Mouse (Mus musculus) liver, embryonic 12.5 days (tissue): ENCODE results near the gene Chst8. TPM values are rescaled to one million over a fixed set of nuclear protein-coding genes. Genes with fewer than 3 reads are reported as not detected.

Source experiments
- ATAC-seq: fragments of 200-750 bp; cut with Nextera tagmentation; 2 replicates; pipeline ENCODE4 v1.8.0; 2017; ENCODE audit warnings: moderate number of reproducible peaks, mild to moderate bottlenecking, moderate library complexity
- H3K27ac ChIP-seq: fragments of 300-500 bp; sonication (generic); 2 replicates; pipeline ENCODE4 v1.5.1; 2016; ENCODE audit warnings: mild to moderate bottlenecking
- H3K27me3 ChIP-seq: fragments of 300-500 bp; sonication (generic); replicated peaks from 2 replicates; pipeline ENCODE4 v1.6.1; 2016; ENCODE audit warnings: mild to moderate bottlenecking, moderate library complexity
- H3K36me3 ChIP-seq: fragments of 300-500 bp; sonication (generic); 2 replicates; pipeline ENCODE4 v1.6.1; 2016; ENCODE audit warnings: mild to moderate bottlenecking, moderate library complexity
- H3K4me1 ChIP-seq: fragments of 300-500 bp; sonication (generic); 2 replicates; pipeline ENCODE4 v1.6.1; 2016
- H3K4me2 ChIP-seq: fragments of 300-500 bp; sonication (generic); 2 replicates; pipeline ENCODE4 v1.6.1; 2016; ENCODE audit warnings: mild to moderate bottlenecking, moderate library complexity
- H3K4me3 ChIP-seq: fragments of 300-500 bp; sonication (generic); 2 replicates; pipeline ENCODE4 v1.5.1; 2016; ENCODE audit warnings: mild to moderate bottlenecking, moderate library complexity
- H3K9ac ChIP-seq: fragments of 300-500 bp; sonication (generic); 2 replicates; pipeline ENCODE4 v1.6.1; 2016; ENCODE audit warnings: mild to moderate bottlenecking, moderate library complexity
- H3K9me3 ChIP-seq: fragments of 300-500 bp; sonication (generic); replicated peaks from 2 replicates; pipeline ENCODE4 v1.6.1; 2016; ENCODE audit warnings: mild to moderate bottlenecking, moderate library complexity
- WGBS: fragments of 180-500 bp; shearing (Covaris S2); methylation state at CpG from one replicate; pipeline ENCODE4 v1.1.7; 2016; ENCODE audit not compliant: insufficient replicate concordance; 5-methylcytosine and 5-hydroxymethylcytosine counted together
- polyA plus RNA-seq: library from polyadenylated mRNA; unstranded; fragments of >200 nt; fragmentation: Nextera tagmentation; extraction: Ambion mirVana; gene quantifications from 2 replicates; pipeline ENCODE4 v1.2.1, GENCODE M21; 2016

The Chst8 gene
- polyA plus RNA-seq, 1 experiment from 2014 or later = 1.3 TPM

- H3K27me3 ChIP-seq = peaks cover 68% of the 10 kb centered on the region
- no peak overlapping the region for H3K9ac ChIP-seq
Observed at GRCm38 (mm10) chr7:34652751-34653502, 159.6 kb downstream of the Chst8 start.

DNA sequence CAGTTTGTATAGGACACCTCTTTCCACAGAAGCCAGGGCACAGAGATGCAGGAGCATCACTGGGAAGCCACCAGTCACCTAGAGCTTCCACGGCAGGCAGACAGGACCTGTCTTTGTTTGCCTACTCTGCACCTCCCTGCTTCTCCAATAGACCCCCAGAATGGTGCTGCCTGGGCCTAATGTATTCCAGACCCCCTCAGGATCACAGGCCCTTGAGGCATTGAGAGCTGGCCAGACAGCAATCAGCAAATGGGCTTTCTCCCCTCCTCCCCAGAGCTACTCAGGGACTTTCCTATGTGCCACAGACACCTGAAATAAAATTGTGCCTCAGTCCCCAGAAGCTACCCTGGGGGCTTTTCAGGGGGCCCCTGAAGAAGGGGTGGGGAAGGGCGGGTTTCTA lies 161.1 kb downstream of the Chst8 start:
- Histone ChIP-seq H3K27me3 (peaks cover 57% of the 10 kb centered on the region), H3K4me1 (0 out of 2 replicates have a peak, but pooled peaks cover 4% of the 10 kb centered on the region), H3K9ac (no peak overlapping the region), H3K4me3 (no peak overlapping the region), H3K27ac (no peak overlapping the region), H3K4me2 (no peak overlapping the region), H3K36me3 (peaks cover 13% of the 10 kb centered on the region), H3K9me3 (peaks cover 7% of the 10 kb centered on the region)
- no peak for ATAC-seq
- 70% methylated on average over 2 of the region's 2 CpGs for WGBS

More at GRCm38 (mm10) chr7:34652751-34653502, 159.6 kb downstream of the Chst8 start:
- no peak for ATAC-seq
- Histone ChIP-seq H3K36me3 (peaks cover 13% of the 10 kb centered on the region), H3K27ac (peak overlapping the region; percentile 25; the same call in 1 of the 2 replicates), H3K4me2 (peak overlapping the region; percentile 68), H3K4me3 (peak overlapping the region; percentile 58), H3K4me1 (0 out of 2 replicates have a peak, but pooled peaks cover 4% of the 10 kb centered on the region), H3K9me3 (peaks cover 7% of the 10 kb centered on the region)
- WGBS = 3% methylated on average over 48 of the region's 48 CpGs

DNA sequence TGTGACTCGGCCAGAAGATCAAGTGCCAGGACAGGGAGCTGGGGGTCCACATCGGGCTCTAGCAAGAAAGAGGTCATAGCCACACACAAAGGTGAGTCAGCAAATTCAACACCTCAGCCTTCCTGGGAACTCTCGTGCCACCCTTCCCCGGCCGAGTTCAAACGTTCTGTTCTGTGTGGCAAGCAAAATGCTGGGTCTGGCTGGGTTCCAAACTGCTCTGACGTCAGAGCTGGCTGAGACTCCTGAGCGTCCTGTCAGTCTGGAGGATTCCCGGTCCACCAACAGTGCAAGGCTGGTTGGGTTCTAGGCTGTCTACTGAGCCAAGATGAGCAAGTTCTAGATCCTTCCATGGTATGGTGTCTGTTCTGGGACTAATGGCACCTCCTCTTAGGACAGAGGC lies 165.5 kb downstream of the Chst8 start:
- Histone ChIP-seq H3K9me3 (peaks cover 7% of the 10 kb centered on the region), H3K4me2 (no peak overlapping the region), H3K4me1 (no peaks in the 10 kb centered on the region)

GRCm38 (mm10) chr7:34646144-34646795 lies 166.2 kb downstream of the Chst8 start:
- 65% methylated on average over 12 of the region's 12 CpGs for WGBS
- Histone ChIP-seq H3K27ac (no peak overlapping the region), H3K4me3 (no peak overlapping the region), H3K9me3 (peaks cover 7% of the 10 kb centered on the region), H3K27me3 (peaks cover 6% of the 10 kb centered on the region), H3K36me3 (peaks cover 16% of the 10 kb centered on the region), H3K9ac (no peak overlapping the region), H3K4me1 (no peaks in the 10 kb centered on the region), H3K4me2 (no peak overlapping the region)
- ATAC-seq = no peak

More for the DNA sequence above, 165.5 kb downstream of the Chst8 start:
- ATAC-seq = no peak
- H3K36me3 ChIP-seq = peaks cover 16% of the 10 kb centered on the region
- H3K27ac ChIP-seq = no peak overlapping the region
- H3K27me3 ChIP-seq = peaks cover 14% of the 10 kb centered on the region
- no peak overlapping the region for H3K9ac ChIP-seq
- H3K4me3 ChIP-seq = no peak overlapping the region
- WGBS = 66% methylated on average over 9 of the region's 9 CpGs

DNA sequence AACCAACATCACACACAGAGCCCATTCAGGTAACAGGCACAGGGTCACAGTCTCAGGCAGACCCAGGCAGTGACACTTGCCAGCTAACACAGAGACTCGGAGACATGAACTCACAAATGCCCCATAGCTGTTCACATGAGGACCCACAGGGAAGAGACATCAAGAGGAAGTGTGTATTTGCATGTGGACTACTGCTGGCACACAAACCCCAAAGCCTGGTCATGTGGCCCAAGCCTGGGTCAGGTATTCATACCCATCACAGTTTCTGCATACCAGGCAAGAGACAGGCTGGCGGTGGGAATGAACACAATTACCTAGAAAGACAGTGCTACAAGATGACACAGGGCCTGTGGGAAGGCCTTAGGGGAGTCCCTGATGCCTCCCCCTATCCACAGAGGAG lies 166.9 kb downstream of the Chst8 start:
- no peak overlapping the region for H3K4me3 ChIP-seq
- peaks cover 7% of the 10 kb centered on the region for H3K9me3 ChIP-seq
- H3K4me1 ChIP-seq = no peaks in the 10 kb centered on the region
- WGBS = 65% methylated on average over 2 of the region's 2 CpGs
- peaks cover 18% of the 10 kb centered on the region for H3K36me3 ChIP-seq
- ATAC-seq = no peak
- H3K4me2 ChIP-seq = no peak overlapping the region
- no peak overlapping the region for H3K9ac ChIP-seq
- H3K27me3 ChIP-seq = 0 out of 2 replicates have a peak, but pooled peaks cover 2% of the 10 kb centered on the region
- no peak overlapping the region for H3K27ac ChIP-seq

DNA sequence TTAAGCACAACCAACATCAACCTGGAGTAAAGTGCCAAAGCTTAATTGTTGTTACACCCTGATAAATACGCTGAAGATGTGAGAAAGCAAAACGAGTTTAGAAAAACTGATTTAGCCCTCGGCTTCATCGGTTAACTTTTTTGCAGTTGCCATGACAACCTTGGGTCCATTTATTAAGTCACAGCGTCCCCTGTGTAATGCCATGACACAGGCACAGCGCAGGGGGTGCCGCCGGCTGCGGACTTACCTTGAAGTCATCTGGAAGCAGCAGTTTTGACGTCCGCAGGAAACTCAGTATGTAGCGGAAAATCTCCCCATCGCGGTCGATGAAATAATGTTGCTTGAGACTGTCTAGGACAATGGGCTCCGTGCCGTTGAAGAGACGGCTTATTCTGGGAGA lies 167.9 kb downstream of the Chst8 start:
- H3K9me3 ChIP-seq = peaks cover 7% of the 10 kb centered on the region
- H3K9ac ChIP-seq = no peak overlapping the region
- peaks cover 28% of the 10 kb centered on the region for H3K36me3 ChIP-seq
- no peak for ATAC-seq
- H3K4me3 ChIP-seq = no peak overlapping the region
- no peaks in the 10 kb centered on the region for H3K27me3 ChIP-seq
- H3K4me1 ChIP-seq = no peaks in the 10 kb centered on the region
- no peak overlapping the region for H3K27ac ChIP-seq
- no peak overlapping the region for H3K4me2 ChIP-seq
- 86% methylated on average over 18 of the region's 18 CpGs for WGBS

- H3K27ac ChIP-seq = no peak overlapping the region
Observed at GRCm38 (mm10) chr7:34643329-34643728, 169.2 kb downstream of the Chst8 start.

GRCm38 (mm10) chr7:34641968-34642367 lies 170.5 kb downstream of the Chst8 start:
- ATAC-seq = no peak
- Histone ChIP-seq H3K27me3 (no peaks in the 10 kb centered on the region), H3K27ac (no peak overlapping the region), H3K9me3 (no peaks in the 10 kb centered on the region), H3K9ac (no peak overlapping the region), H3K4me2 (no peak overlapping the region), H3K4me1 (no peaks in the 10 kb centered on the region), H3K4me3 (no peak overlapping the region), H3K36me3 (peaks cover 17% of the 10 kb centered on the region; the same call in 1 of the 2 replicates)
- WGBS = 66% methylated on average over 13 of the region's 13 CpGs

More at GRCm38 (mm10) chr7:34643329-34643728, 169.2 kb downstream of the Chst8 start:
- 45% methylated on average over 6 of the region's 6 CpGs for WGBS
- Histone ChIP-seq H3K4me1 (no peaks in the 10 kb centered on the region), H3K9ac (no peak overlapping the region), H3K36me3 (peaks cover 21% of the 10 kb centered on the region), H3K4me2 (no peak overlapping the region), H3K27me3 (no peaks in the 10 kb centered on the region), H3K9me3 (peaks cover 4% of the 10 kb centered on the region), H3K4me3 (no peak overlapping the region)
- no peak for ATAC-seq

- Histone ChIP-seq H3K27me3 (no peaks in the 10 kb centered on the region), H3K4me2 (no peak overlapping the region), H3K4me3 (no peak overlapping the region), H3K9me3 (no peaks in the 10 kb centered on the region), H3K4me1 (no peaks in the 10 kb centered on the region), H3K9ac (no peak overlapping the region), H3K36me3 (peaks cover 14% of the 10 kb centered on the region; the same call in 1 of the 2 replicates), H3K27ac (no peak overlapping the region)
- no peak for ATAC-seq
- 78% methylated on average over 11 of the region's 11 CpGs for WGBS
Observed at GRCm38 (mm10) chr7:34639798-34640197, 172.7 kb downstream of the Chst8 start.

DNA sequence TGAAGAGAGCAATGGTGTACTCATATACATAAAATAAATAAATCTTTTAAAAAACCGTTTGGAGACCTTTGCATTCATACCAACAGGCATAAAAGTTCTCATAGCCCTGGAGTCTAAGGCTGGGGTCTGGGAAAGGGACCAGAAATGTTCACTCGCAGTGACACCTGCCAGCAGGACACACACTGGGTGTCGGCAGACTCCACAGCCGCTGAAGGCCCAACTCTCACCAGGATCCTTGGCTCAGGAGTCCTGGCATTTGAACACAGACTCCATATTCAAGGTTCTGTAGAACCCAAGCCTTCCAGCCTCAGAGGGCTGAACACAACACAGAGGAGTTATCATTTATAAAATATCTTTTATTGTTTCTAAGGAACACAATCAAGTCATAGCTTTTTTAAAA lies 175.8 kb downstream of the Chst8 start:
- Histone ChIP-seq H3K9ac (no peak overlapping the region), H3K27me3 (no peaks in the 10 kb centered on the region), H3K9me3 (no peaks in the 10 kb centered on the region), H3K36me3 (peaks cover 14% of the 10 kb centered on the region; the same call in 1 of the 2 replicates), H3K27ac (no peak overlapping the region), H3K4me1 (no peaks in the 10 kb centered on the region), H3K4me2 (no peak overlapping the region), H3K4me3 (no peak overlapping the region)
- WGBS = 67% methylated on average over 4 of the region's 4 CpGs
- ATAC-seq = no peak

DNA sequence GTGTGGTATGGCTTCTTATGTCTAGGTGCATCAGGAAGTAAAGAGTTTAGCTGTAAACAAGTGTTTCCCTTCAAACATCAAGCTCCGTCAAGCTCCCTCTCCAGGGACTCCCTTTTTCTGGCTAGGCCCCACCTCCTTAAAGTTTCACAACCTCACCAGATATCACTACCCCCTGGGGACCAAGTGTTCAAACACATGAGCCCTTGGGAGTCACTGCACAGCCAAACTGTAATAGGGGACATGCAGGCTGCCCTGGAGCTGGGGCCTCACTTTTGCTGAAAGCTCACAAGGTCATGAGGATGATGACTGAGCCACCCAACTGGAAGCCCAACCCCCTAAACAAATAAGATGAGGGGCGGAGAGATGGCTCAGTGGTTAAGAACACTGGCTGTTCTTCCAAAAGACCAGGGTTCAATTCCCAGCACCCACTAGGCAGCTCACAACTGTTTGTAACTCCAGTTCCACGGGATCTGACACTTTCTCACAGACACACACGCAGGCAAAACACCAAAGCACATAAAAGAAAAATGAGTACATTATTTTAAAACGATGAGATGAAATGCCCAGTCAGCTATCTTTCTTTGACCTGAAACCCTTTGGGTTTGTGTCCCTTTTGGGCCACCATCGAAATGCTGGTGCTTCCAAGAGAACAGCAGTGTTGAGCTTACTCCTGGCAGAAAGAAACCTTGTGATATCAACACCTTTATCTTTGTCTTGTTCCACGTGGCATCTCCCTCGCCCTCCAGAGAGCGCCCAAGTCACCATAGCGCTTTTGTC lies 179.4 kb downstream of the Chst8 start:
- peaks cover 11% of the 10 kb centered on the region for H3K4me1 ChIP-seq
- no peak for ATAC-seq
- no peaks in the 10 kb centered on the region for H3K27me3 ChIP-seq
- no peak overlapping the region for H3K9ac ChIP-seq
- H3K4me3 ChIP-seq = no peak overlapping the region
- H3K27ac ChIP-seq = no peak overlapping the region
- no peak overlapping the region for H3K4me2 ChIP-seq
- H3K36me3 ChIP-seq = no peaks in the 10 kb centered on the region
- no peaks in the 10 kb centered on the region for H3K9me3 ChIP-seq
- WGBS = 64% methylated on average over 10 of the region's 10 CpGs
